Mouse (Mus musculus): ENCODE results near the gene Zfx. TPM values are rescaled to one million over a fixed set of nuclear protein-coding genes. Genes with fewer than 3 reads are reported as not detected.

Gene Zfx
- 0.04 and 0.08 TPM in 2 replicates for polyA plus RNA-seq (2012)

GRCm38 (mm10) chrX:94123059-94123839 lies at the start of gene Zfx:
Gene Zfx (minus strand): TSS chrX:94123702.
- Histone ChIP-seq H3K27me3 (ENCODE audit: control insufficient read depth) (peaks cover 34% of the 10 kb centered on the region), H3K36me3 (ENCODE audit: control insufficient read depth) (no peaks in the 10 kb centered on the region), H3K4me1 (ENCODE audit: control insufficient read depth) (peaks cover 14% of the 10 kb centered on the region), H3K4me3 (replicated peaks) (peak within 1 kb of the TSS; percentile 81), H3K9me3 (ENCODE audit: control insufficient read depth, low read length) (peaks cover 14% of the 10 kb centered on the region)
- TF ChIP-seq TAL1 (IDR thresholded peaks at IDR 0.05; ENCODE audit: low read length): no peak

DNA sequence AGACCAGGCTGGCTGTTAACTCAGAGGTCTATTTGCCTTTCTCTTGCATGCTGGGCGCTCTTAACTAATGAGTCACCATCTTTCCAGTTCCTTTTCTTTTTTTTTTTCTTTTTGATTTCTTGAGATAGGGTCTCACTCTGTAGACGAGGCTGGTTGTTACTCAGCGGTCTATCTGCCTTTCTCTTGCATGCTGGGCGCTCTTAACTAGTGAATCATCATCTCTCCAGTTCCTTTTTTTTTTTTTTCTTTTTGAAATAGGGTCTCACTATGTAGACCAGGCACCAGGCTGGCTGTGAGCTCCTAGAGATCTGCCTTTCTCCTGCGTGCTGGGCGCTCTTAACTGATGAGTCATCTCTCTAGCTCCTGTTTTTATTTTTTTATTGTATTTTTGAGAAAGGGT lies 45.8 kb upstream of the Zfx start:
- no peaks in the 10 kb centered on the region for H3K9me3 ChIP-seq (ENCODE audit: control insufficient read depth, low read length)
- TF ChIP-seq TAL1 (IDR thresholded peaks at IDR 0.05; ENCODE audit: low read length): no peak
- no peak for TF ChIP-seq GATA1 (IDR thresholded peaks at IDR 0.05; ENCODE audit: low read length)
- no peaks in the 10 kb centered on the region for H3K36me3 ChIP-seq (ENCODE audit: control insufficient read depth)
- no peak overlapping the region for H3K4me3 ChIP-seq (replicated peaks)
- H3K4me1 ChIP-seq (ENCODE audit: control insufficient read depth): no peaks in the 10 kb centered on the region
- H3K27me3 ChIP-seq (ENCODE audit: control insufficient read depth): peaks cover 3% of the 10 kb centered on the region

GRCm38 (mm10) chrX:94152251-94152830 lies 28.8 kb upstream of the Zfx start:
- H3K36me3 ChIP-seq (ENCODE audit: control insufficient read depth): no peaks in the 10 kb centered on the region
- H3K27me3 ChIP-seq (ENCODE audit: control insufficient read depth): peaks cover 29% of the 10 kb centered on the region
- TF ChIP-seq TAL1 (IDR thresholded peaks at IDR 0.05; ENCODE audit: low read length) (no peak), GATA1 (IDR thresholded peaks at IDR 0.05; ENCODE audit: low read length) (no peak)
- no peak overlapping the region for H3K4me3 ChIP-seq (replicated peaks)
- no peaks in the 10 kb centered on the region for H3K9me3 ChIP-seq (ENCODE audit: control insufficient read depth, low read length)
- H3K4me1 ChIP-seq (ENCODE audit: control insufficient read depth): no peaks in the 10 kb centered on the region

GRCm38 (mm10) chrX:94150471-94150870 lies 27.0 kb upstream of the Zfx start:
- H3K9me3 ChIP-seq (ENCODE audit: control insufficient read depth, low read length): no peaks in the 10 kb centered on the region
- no peak for TF ChIP-seq GATA1 (IDR thresholded peaks at IDR 0.05; ENCODE audit: low read length)
- no peaks in the 10 kb centered on the region for H3K36me3 ChIP-seq (ENCODE audit: control insufficient read depth)
- no peak overlapping the region for H3K4me3 ChIP-seq (replicated peaks)
- H3K4me1 ChIP-seq (ENCODE audit: control insufficient read depth): no peaks in the 10 kb centered on the region
- peaks cover 37% of the 10 kb centered on the region for H3K27me3 ChIP-seq (ENCODE audit: control insufficient read depth)

- Histone ChIP-seq H3K27me3 (ENCODE audit: control insufficient read depth) (peaks cover 38% of the 10 kb centered on the region), H3K4me3 (replicated peaks) (no peak overlapping the region), H3K36me3 (ENCODE audit: control insufficient read depth) (no peaks in the 10 kb centered on the region), H3K4me1 (ENCODE audit: control insufficient read depth) (no peaks in the 10 kb centered on the region), H3K9me3 (ENCODE audit: control insufficient read depth, low read length) (no peaks in the 10 kb centered on the region)
- no peak for TF ChIP-seq TAL1 (IDR thresholded peaks at IDR 0.05; ENCODE audit: low read length)
- TF ChIP-seq GATA1 (IDR thresholded peaks at IDR 0.05; ENCODE audit: low read length): no peak
Observed at GRCm38 (mm10) chrX:94142004-94142771, 18.7 kb upstream of the Zfx start.

DNA sequence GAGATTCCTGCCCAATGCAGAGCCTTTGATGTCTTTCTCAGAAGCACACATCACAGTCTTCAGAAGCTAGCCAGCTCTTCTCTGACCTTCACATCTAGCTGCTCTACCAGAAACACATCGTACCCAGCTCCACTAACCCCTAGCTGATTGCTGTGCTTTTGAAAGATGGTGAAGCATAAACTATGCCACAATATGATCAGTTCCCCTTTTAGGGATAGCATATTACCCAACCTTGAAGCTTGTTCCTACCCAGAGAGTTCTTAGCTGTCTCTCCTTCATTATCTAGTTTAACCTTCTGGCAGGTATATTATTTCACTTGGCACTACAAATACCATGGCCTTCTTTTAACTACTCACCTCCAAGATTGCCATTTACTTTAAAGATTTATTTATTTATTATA lies 16.6 kb upstream of the Zfx start:
- H3K4me1 ChIP-seq (ENCODE audit: control insufficient read depth): no peaks in the 10 kb centered on the region
- TF ChIP-seq TAL1 (IDR thresholded peaks at IDR 0.05; ENCODE audit: low read length): no peak
- no peak for TF ChIP-seq GATA1 (IDR thresholded peaks at IDR 0.05; ENCODE audit: low read length)
- H3K9me3 ChIP-seq (ENCODE audit: control insufficient read depth, low read length): no peaks in the 10 kb centered on the region
- no peak overlapping the region for H3K4me3 ChIP-seq (replicated peaks)
- peaks cover 33% of the 10 kb centered on the region for H3K27me3 ChIP-seq (ENCODE audit: control insufficient read depth)
- no peaks in the 10 kb centered on the region for H3K36me3 ChIP-seq (ENCODE audit: control insufficient read depth)

- no peaks in the 10 kb centered on the region for H3K4me1 ChIP-seq (ENCODE audit: control insufficient read depth)
- H3K4me3 ChIP-seq (replicated peaks): no peak overlapping the region
- H3K27me3 ChIP-seq (ENCODE audit: control insufficient read depth): peaks cover 26% of the 10 kb centered on the region
- H3K9me3 ChIP-seq (ENCODE audit: control insufficient read depth, low read length): no peaks in the 10 kb centered on the region
- no peaks in the 10 kb centered on the region for H3K36me3 ChIP-seq (ENCODE audit: control insufficient read depth)
- TF ChIP-seq TAL1 (IDR thresholded peaks at IDR 0.05; ENCODE audit: low read length): no peak
Observed at GRCm38 (mm10) chrX:94138256-94138655, 14.8 kb upstream of the Zfx start.

DNA sequence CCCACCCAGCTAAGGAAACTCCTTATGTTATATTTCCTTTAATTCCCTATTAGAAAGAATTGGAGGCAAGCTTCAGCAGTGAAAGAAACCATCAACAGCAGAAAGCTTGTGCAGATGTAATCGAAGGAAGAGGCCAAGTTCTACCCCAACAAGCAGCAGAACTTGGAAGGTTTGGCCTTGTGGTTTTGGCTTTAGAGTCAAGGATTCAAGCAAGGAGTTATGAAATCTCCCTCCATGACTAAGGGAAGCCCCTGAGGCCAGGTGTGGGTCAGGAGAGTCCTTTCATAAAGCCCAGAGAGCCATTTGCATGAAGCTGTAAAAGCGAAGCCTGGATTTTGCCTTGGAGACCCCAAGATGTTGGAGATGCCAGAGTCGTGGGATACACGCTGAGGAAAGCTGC lies 11.6 kb upstream of the Zfx start:
- H3K9me3 ChIP-seq (ENCODE audit: control insufficient read depth, low read length): no peaks in the 10 kb centered on the region
- H3K4me1 ChIP-seq (ENCODE audit: control insufficient read depth): no peaks in the 10 kb centered on the region
- no peaks in the 10 kb centered on the region for H3K36me3 ChIP-seq (ENCODE audit: control insufficient read depth)
- no peak overlapping the region for H3K4me3 ChIP-seq (replicated peaks)
- no peak for TF ChIP-seq GATA1 (IDR thresholded peaks at IDR 0.05; ENCODE audit: low read length)
- TF ChIP-seq TAL1 (IDR thresholded peaks at IDR 0.05; ENCODE audit: low read length): no peak
- peaks cover 21% of the 10 kb centered on the region for H3K27me3 ChIP-seq (ENCODE audit: control insufficient read depth)

DNA sequence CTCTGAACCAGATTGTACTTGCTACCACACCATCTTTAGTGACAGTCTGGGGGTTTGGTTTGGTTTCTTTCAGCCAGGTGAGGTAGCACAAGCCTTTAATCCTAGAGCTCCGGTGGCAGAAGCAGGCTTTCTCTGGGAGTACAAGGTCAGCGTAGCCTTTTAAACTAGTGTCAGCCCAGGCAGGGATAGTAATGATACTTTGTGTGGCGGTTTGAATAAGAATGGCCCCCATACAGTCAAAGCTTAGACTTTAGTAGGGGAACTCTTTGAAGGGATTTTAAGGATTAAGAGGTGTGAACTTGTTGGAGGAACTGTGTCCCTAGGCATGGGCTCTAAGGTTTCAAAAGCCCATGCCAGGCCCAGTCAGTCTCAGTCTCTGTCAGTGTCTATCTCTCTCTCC lies 10.0 kb upstream of the Zfx start:
- no peaks in the 10 kb centered on the region for H3K36me3 ChIP-seq (ENCODE audit: control insufficient read depth)
- H3K4me1 ChIP-seq (ENCODE audit: control insufficient read depth): no peaks in the 10 kb centered on the region
- H3K27me3 ChIP-seq (ENCODE audit: control insufficient read depth): peaks cover 18% of the 10 kb centered on the region
- no peak overlapping the region for H3K4me3 ChIP-seq (replicated peaks)
- H3K9me3 ChIP-seq (ENCODE audit: control insufficient read depth, low read length): peaks cover 4% of the 10 kb centered on the region
- TF ChIP-seq GATA1 (IDR thresholded peaks at IDR 0.05; ENCODE audit: low read length) (no peak), TAL1 (IDR thresholded peaks at IDR 0.05; ENCODE audit: low read length) (no peak)

All from erythroblast, embryonic 14.5 days (primary cell).